Mouse (Mus musculus) kidney, adult 2 months (tissue): Measurements from ENCODE around the gene Zdhhc25.

Experiments used
- CTCF ChIP-seq: fragments of 200-500 bp; conservative IDR thresholded peaks from 2 replicates; pipeline ENCODE4 v1.5.1; 2011; ENCODE audit warnings: low read depth, mild to moderate bottlenecking, control low read depth, low read length, moderate library complexity, mixed read lengths; ENCODE audit not compliant: insufficient read depth, insufficient read length
- POLR2A ChIP-seq: fragments of 200-500 bp; IDR thresholded peaks from one replicate; pipeline ENCODE4 v1.6.1; 2011; ENCODE audit warnings: low read depth, low read length, control low read depth

- TF ChIP-seq CTCF (no peak), POLR2A (no peak)
These were observed at the start of gene Zdhhc25 for GRCm38 (mm10) chr15:88600002-88600401.
